Mouse (Mus musculus) adrenal gland, postnatal 14 days (tissue): ENCODE results near the gene Arhgap22. TPM values are rescaled to one million over a fixed set of nuclear protein-coding genes. Genes with fewer than 3 reads are reported as not detected.
A peak's percentile ranks its signal among the peaks of the same experiment; 100 is the strongest.

ENCODE experiments used
- DNase-seq: peaks from one replicate; pipeline ENCODE4 v3.0.0; 2021; ENCODE audit warnings: mixed read lengths
- total RNA-seq: library from RNA; stranded (reverse); gene quantifications from 2 replicates; pipeline ENCODE4 v1.2.3, GENCODE M21; 2021

Gene Arhgap22
- total RNA-seq, 1 experiment from 2014 or later: 6.0 TPM

DNA sequence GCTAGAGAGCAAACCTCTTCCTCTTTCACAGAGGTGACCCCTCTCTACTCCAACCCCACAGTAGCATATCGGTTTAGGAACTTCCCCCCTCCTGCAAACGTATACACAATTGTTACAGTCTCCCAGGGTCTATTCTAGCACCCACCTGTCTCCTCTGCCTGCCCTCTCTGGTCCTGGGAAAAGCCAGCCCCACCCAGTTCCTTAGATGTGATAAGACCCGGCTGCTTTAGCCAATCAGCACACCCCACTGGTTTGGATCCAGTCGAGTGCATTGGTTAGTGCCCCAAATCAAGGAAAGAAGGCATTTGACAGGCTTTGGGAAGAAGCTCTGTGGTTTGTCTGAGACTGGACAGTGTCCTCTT is 922 bp downstream of the Arhgap22 start:
- DNase-seq: no peak

DNA sequence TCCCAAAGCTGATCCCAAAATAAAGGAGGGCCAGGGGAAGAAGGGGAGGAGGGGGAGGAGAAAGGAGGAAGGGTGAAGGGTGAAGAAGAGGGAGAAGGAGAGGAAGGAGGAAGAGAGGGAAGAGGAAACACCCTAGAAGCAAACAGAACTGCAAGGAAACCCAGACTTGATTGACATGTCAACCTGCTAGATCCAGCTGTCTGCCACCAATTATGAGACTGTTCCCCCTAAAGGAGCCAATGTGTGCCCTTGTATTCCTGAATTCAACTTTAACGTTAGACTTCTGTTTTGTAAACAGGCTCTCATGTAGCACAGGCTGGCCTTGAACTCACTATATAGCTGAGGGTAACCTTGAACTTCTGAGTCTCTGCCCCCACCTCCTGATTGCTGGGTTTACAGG is 1.3 kb downstream of the Arhgap22 start:
- DNase-seq: no peak

DNA sequence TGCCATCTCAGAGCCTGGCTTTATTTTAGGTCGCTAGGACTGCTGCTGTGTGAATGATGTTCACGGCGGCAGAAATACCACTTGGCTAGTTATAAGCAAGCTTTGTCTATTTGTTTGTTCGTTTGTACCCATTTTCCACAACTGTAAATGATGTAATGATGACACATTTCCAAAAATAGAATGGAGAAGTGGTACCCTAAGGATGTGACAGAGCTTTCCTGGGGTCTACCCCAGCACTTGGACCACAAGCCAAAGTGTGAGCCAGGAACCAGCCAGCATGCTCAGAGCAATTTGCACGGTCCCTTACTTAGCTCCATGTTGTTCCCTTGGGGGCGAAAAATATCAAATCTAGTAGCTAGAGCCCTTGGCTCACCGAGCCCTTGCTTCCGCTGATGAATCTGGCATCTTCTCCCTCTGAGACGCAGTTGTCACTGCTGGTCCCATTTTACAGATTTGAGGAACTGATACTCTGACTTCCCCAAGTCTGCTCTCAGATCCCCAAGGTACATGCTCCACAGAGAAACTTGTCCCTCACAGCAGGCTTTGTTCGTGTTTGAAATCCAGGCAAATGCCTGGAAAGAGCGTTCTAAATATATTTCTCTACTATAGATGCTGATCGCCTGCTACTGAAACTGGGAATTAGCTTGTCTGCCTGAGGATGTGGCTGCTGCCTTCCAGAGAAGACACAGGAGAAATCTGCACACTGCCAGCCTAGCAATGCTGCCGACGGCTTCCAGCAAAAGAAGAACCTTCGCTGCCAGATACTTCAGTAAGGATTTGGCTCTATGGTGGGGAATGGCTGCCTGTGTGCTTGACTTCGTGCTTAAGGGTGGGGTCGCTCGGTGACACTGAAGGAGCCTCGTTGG is 2.8 kb downstream of the Arhgap22 start:
- DNase-seq: no peak

DNA sequence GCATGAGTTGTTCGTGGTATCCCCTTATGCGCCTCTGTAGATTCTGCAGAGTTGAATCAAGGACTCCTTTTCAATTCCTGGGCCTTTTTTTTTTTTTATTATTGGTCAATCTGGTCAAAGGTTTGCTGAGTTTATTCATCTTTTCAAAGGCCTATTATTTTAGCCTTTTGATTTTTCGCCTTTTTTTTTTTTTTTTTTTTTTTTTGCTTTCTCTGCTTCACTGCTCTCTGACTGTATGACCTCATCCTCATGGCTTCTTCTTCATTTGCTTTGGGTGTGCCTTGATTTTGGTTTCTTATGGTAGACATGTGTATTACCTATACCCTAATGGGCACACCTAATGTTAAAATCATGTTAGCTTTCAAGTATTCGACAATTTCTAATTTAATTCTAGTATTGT is 11.4 kb downstream of the Arhgap22 start:
- no peak for DNase-seq

DNA sequence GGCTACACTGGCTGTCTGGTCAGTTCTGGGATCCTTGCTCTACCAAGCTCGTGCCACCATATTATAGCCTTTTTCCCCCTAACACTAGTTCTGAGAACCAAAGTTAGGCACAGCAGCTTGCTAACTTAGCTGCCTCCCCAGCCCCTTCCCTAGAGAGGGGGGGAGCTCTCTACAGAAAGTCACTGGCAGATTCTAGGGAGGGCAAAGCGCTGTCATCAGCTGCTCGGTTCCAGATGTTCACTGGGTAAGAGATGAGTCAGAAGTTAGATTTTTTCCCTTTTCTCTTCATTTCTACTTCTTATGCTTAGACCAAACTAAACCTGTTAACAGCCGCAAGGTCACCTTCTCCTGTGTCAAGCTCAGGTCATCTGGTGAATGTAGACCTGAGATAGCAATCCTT is 16.8 kb downstream of the Arhgap22 start:
- DNase-seq: no peak

DNA sequence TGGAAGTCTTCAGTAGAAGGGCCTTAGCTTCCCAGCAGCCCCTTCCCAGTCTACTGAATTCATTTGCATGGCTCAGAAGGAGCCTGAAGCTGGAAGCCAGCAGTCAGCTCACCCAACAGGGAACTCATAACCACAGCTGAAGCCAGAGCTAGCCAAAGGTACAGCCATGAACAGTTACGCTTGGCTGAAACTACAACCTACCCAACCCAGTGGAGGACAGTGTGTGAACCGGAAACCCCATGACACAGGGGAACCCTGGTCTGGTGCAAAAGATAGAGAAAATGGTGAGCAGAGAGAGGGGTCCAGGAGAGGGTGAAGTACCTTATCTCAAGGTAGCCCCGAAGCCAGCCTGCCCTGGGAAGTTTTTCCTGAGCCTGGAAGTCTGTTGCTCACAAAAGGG is 17.5 kb downstream of the Arhgap22 start:
- DNase-seq: no peak

DNA sequence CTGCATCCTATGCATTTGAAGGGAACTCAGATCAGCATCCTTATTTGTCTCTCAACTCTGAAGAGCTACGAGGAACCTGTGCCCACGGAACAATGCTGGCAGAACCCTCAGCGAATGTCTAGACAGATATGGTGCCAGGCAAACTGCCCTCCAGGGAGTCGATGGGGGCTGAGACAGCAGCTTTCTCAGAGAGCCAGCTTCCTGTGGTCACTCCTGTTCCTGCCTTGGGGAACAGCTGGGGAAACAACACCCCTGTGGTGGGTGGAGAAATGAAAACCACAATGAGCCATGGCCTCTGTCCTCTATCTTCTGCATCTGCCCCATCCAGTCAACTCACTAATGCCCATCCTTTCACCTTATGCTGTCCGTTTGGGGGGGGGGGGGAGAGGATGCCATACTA is 18.2 kb downstream of the Arhgap22 start:
- DNase-seq: no peak

DNA sequence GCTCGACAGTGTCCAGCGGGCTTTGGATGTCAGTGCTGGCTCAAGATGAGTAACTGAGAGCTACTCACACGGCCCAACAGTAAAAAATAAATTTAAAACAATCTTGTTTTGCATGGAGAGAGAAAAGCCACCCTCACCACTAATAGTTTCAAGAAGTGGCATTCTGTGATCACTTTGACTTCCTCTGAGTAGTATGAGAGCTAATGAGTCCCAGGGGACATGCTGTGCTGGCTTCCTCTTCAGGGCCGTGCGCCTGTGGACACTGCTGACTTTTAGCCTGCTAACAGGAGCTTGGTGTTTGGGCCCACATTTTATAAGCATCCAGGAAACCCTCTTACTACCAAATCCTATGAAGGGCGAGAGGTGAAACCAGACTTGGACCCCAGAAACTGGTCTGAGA is 21.8 kb downstream of the Arhgap22 start:
- DNase-seq: peak; percentile 17

DNA sequence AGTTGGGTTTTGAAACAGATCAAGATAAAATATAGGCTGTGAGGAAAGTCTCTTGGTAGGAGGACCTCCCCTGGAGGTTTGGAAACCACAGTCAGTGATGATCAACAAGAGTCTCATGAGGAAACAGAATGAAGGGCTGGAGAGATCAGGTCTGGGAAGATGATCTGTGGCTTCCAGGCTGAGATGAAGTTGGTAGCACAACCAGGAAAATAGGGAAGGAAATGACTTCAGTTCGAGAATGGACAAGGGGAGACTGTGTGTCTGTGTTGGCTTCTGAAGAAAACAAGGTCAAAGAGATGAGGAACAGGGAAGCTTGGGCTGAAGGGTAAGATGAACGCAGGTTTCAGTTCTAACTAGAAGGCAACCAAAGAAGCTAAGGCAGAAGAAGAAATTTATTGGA is 26.6 kb downstream of the Arhgap22 start:
- no peak for DNase-seq

DNA sequence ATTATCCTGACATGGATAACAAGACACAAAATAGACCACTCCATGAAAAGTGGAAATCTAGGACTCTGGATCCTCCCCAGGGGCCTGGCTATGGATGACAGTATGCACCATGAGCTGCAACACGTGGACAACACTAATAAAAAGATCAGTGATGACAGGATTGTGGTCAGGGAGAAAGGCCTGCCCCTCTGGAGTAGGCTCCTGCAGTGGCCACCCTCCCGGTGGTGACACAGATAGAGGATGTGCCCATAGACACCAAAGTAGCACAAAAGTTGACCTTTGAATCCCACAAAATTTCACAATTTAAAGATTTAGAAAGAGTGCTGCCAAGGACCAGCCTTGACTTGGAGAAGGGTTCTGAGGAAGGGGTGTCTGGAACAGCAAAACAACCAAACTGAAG is 29.4 kb downstream of the Arhgap22 start:
- DNase-seq: no peak

DNA sequence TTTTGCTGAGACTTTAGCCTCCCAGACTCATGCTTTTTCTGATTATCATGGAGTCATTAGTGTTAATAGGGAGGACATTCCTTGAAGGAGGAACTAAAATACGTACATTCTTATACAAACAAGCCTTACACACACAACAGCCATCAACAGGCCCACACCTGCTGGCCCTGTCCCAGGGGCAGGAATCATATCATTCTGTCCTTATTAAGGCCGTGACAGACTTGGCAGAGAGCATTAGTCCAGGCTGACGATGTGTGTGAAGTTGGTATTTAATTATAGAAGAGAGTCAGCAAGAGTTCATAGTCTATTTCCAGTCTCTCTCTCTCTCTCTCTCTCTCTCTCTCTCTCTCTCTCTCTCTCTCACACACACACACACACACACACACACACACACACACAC is 30.7 kb downstream of the Arhgap22 start:
- no peak for DNase-seq

DNA sequence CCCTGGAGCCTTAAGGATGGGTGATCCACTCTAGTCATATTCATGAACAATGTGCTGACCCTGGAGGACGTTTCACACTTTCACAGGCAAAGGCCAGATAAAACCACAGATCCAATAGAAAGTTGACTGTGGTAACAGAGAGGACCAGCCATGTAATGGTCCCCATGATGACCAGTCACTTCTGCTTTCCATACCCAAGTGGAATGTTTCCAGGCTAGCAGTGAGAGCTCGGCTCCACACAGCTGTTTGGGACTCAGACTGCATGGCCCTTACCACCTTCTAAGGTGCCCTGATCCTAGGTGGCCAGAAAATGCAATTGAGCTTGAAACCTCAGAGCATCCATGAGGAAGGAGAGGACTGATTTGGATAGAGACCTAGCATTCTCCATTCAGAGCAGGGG is 31.1 kb downstream of the Arhgap22 start:
- no peak for DNase-seq

DNA sequence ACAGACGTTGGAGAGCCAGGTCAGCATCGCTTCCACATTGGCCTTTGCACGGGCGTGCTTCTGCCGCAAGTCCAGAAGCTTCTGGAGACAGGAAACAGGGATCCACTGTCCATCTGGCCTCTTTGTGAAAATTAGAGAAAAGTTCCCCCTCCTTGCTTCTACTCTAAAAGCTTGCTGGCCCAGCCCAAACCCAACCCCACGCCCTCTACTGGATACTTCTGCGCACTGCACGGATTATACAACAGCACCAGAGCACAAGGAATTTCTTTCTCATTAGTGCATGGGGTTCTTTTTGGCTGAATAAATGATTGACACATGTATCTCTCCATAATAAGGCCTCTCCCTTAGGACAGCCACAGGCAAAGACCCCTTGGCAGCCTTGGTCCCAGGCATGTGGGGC is 32.6 kb downstream of the Arhgap22 start:
- DNase-seq: peak; percentile 51

DNA sequence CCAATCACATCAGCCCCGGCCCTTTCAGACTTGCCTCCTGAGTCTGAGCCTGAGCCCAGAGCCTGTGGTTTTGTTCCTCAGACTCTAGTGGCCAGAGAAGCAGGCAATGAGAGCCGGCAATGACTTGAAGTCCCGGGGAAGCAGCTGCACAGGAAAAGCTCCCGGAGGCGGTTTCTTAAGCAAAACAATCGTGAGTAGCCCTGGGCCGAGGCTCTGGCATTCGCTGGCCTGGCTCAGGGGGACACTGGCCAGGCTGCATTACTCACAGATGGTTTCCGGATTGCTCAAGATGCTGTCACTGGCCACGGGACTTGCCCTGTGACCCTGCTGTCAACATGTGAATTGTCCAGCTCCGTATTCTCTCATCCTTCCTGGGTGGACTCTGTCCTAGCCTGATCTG is 33.8 kb downstream of the Arhgap22 start:
- peak; percentile 66 for DNase-seq

DNA sequence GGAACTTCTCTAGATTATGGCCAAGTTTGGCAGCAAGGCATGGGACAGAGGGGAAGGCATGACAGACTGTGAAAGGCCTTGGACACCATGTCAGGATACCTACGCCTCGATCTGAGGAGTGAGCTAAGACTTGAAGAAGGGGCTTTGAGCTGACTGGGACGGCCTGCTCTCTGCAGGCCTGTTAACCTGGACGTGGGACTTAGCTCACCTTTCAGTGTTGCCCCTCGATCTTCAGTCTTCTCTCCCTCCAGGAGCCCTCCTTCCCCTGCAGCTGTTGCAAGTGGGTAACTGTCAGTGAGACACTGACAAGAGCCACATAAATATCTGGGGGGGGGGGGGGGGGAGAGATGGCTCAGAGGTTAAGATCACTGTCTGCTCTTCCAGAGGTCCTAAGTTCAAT is 34.9 kb downstream of the Arhgap22 start:
- no peak for DNase-seq

DNA sequence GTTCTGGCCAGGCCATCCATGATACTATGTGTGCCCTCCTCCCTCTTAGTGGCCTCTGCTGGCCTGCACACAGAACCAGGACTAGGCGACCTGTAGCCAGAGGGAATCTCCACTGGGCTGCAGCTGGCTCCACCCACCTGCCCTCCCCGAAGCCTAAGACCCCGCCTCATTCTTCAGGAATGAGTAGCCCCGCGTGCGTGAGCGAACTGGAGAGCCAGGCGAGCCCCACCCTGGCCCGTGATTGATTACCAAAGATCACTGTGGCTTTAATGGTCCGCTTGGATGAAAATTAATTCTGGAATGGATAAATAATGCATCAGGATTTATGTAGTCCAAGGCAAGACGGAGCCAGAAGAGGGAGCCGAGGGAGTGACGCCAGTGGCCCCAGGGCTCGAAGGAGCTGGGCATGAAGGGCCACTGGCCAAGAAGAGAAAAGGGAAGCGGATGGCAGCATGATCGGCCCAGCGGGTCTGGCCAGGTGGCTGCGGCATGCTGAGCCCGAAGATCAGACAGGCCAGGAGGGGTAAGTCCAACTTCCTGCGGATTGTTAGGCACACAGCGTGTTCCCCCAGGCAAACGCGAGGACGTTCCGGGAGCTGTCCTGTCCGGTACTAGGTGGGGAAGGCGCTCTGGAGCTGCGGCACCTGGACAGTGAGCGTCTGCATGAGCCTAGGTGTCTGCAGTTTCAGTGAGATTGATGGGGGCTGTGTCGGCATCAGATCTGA is 36.6 kb downstream of the Arhgap22 start:
- peak; percentile 41 for DNase-seq

DNA sequence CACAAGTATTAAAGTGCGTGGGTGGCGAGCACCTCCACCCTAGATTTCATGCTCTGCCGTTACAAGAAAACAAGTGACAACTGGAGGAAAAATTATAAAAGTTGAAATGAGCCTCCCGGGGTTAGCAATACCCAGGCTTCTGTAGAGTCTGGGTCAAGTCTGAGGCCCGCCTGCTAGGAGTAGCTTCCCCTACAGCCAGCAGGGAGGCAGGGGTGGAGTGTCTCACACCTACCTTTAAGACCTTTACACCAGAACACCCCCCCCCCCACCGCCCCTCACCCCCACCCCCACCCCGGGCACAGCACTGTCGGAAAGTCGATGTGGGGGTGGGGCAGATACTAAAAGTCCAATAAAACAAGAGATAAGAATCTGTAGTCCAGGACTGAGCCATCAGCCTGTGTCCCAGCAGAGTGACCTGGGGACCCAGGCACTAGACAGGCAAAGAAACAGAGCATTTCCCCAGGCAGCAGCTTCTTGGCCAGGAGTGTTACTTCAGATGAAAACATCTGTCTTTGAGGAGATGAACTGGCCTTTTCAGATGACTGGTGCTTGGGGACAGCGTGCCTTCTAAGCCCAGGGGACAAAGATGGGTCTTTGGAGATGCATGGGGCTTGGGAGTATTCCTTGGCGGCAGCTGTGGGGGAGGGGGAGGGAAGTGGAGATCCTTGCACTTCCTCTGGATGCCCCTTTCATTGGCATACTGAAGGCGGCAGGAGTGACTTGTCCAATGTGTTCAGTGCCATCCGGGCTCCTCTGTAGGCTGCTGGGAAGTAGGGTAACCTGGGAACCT is 37.3 kb downstream of the Arhgap22 start:
- no peak for DNase-seq

DNA sequence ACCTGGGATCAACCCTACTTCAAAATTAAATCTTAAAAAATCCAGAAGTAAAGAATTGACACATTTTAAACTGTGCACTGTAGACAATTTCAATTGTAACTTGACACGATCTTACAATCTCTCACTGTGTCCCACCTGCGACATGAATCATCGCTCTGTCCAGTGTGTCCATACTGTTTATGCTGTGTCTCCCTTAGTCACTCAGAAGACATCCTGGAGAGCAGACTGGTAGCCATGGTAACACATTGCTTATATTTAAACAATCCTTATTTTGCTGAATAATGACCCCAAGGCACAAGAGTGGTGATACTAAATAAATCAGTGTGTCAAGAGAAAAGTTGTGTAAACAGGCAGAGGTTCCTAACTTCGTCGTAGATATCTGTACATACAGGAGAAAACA is 44.4 kb downstream of the Arhgap22 start:
- no peak for DNase-seq

DNA sequence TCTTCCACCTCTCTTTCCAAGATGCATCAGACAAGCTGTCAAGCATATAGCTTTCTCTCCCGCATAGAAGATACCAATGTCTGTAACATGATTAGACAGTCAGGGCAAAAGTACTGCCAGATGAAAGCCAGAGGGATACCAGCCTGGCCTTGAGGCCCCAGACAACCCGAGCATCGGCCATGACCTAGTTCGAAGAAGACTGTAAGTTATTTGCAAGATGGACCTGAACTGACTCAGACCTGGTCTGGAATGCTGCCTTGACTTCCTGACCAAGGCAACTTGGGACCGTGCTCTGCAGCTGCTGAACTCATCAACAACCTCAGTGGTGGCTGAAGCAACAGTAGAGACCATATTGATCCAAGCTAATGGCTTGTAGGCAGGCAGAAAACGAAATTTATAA is 46.3 kb downstream of the Arhgap22 start:
- DNase-seq: peak; percentile 40

DNA sequence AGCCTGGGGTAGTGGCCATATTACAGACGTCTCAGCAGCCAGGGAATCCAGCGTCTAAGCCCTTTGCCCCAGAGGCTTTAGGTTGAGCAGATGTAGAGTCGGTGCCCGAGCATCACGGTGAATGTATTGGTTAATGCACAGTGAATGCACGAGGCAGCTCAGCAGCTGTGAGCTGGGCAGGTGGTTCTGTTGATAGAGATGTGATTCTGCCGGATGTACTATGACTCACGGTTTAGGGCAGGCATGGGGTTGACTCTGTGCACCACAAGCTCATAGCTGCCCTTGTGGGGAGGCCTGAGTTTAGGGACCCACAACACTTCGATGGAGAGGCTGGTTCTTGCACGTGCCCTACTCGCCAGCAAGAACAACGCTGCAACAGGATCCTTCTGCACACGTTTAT is 51.0 kb downstream of the Arhgap22 start:
- no peak for DNase-seq

DNA sequence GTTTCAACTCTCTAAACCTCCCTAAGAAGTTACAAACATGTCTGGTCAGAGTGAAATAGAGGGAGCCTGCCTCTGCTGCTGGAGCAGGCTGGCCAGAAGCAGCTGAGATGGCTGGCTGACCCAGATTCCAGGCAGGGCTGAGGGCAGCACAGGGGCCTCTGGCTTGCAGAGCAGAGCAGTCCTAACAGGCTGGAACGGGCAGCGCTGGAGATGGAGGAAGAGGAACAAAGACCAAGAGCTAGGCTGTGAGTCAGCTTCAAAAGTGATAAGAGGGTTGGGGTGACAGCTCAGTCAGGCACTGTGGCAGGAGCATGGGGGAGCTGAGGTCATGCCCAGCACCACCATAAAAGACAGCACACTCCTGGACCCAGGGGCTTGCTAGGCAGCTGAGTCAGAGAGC is 62.4 kb downstream of the Arhgap22 start:
- DNase-seq: no peak

DNA sequence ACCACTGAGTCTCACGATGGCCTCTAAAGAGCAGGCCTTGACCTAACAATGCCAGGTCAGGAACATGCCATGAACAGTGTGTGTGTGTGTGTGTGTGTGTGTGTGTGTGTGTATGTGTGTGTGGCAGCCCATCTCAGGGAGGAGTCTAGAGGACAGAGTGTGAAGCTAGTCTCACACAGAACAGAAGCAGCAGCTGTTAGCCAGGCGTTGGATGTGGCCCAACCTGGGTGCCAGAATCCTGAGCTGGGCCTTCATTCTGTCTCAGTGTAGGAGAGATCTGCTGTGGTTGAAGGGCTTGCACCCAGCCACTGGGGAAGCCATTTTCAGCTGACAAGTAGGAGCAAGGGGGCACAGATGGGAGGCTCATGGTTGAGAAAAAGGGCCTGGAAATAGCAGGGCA is 64.5 kb downstream of the Arhgap22 start:
- DNase-seq: no peak

DNA sequence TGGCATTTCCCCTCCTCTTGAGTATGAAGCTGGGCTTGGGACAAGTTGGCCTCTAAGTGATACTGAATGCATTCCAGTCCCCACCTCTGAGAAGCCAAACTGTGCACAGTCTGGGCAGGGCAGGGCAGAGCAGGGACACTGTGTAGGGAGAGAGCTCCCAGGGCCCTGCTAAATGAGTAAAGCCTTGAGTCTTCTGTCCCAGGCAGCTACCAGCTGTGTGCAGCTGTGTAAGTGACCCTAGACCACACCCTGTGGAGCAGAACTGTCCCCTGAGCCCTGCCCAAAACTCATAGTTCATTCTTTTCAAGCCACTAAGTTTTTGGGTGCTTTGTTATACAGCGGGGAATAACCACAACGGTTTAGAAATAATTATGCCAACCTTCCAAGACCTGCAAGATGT is 67.1 kb downstream of the Arhgap22 start:
- no peak for DNase-seq
